Mouse (Mus musculus): ENCODE results near the gene Foxa2. TPM values are rescaled to one million over a fixed set of nuclear protein-coding genes. Genes with fewer than 3 reads are reported as not detected.

Gene Foxa2
- polyA plus RNA-seq, 1 experiment: 0.21 TPM

DNA sequence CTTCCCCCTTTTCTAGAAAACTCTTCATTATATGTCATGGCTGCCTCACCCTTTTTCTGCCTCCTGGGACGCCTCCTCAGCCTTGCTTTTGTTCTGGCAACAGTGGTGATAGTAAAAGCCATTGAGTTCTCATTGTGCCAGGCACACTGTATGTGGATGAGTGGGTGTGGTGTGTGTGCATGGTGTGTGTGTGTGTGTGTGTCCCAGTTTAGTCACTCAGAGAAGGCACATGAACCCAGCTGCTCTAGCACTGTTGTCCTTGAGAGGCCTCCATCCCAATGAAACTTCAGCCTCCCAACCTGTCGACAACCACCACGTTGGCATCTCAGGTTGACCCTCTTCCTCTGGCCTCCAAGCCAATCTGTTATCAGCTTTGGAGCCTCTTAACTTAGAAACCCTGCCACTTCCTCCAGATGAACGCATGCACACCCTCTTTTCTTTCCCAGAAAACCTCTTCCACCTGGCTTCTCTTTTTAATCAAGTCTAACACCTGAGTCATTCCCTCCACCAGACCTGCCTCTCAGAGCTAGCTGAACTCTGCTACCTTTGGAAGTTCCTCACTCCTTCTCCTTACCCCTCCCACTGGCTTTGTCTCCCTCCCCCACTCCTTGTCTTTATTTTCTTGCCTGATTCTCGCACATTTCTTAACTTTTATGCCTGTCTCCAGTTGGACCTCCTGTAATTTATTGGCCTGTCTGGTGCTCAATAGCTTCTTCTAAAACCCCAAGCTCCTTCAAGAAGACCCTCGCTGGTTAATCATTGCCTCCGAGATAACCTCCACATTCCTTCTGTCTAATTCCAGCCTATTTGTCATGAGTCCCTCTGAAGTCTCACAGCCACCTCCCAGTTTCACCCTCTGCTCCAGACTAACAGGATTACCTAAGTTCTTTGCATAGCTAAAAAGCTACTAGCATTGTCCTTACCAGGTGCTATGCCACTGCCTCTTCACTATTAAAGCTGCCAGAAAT, 41.9 kb downstream of the Foxa2 start:
- DNase-seq (ENCODE audit: low spot score): no peak

GRCm38 (mm10) chr2:148003511-148003910, 43.3 kb downstream of the Foxa2 start:
- DNase-seq (ENCODE audit: low spot score): no peak

DNA sequence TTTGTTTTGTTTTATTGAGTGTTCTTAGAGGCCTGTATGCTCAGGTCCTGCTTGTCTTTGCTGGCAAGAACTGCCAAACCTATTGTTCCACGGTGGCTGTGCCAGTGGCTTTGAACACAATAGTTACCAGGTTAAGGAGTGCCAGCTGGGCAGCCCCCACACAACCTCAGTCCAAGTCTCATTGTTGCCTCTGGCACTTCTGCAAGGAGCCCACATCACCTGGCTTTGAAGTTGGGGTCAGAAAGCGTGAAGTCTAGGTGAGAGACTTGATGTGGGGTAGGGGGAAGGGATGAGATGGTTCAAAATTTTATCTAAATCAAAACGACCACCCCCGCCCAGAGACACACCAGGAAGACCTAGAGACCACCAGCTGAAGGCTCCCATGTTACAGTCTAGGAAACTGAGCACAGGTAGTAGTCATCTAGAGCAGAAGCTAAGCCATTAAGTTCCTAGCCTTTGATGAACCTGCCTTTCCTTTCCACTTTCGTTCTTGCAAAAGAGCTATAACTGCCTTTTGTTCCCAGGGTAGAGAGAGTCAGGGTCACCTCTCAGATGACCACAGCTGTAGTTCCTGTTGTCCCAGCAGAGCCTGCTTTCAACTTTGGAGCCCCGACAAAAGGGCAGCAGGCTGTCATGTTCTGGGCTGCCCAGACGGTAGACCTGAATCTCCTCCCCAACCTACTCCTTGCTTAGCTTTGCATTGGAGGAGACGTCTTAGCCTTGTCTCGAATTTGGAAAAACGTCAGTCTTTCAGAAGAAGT, 48.4 kb downstream of the Foxa2 start:
- no peak for DNase-seq (ENCODE audit: low spot score)

- no peak for DNase-seq (ENCODE audit: low spot score)
Observed at GRCm38 (mm10) chr2:147996781-147997180, 50.0 kb downstream of the Foxa2 start.

GRCm38 (mm10) chr2:147993821-147994220, 52.9 kb downstream of the Foxa2 start:
- no peak for DNase-seq (ENCODE audit: low spot score)

- no peak for DNase-seq (ENCODE audit: low spot score)
Observed at GRCm38 (mm10) chr2:147992935-147993679, 53.7 kb downstream of the Foxa2 start.
